Mouse (Mus musculus) layer of hippocampus, postnatal 14 days (tissue): ENCODE results near the gene Gm36176. TPM values are rescaled to one million over a fixed set of nuclear protein-coding genes. Genes with fewer than 3 reads are reported as not detected.
"Not testable (repeated sequence)": the region's sequence is repeated elsewhere in the genome, so short reads cannot be mapped to it uniquely, and the experiment has no call there.

Experiments
- DNase-seq, 2 experiments: peaks; one replicate each; pipeline ENCODE4 v3.0.0; 2021 to 2022; ENCODE audit warnings: low spot score in 2 of 2, mixed read lengths in 1 of 2
- long read RNA-seq, 2 experiments: library from polyadenylated mRNA; stranded (forward); transcript quantifications; one replicate each; pipeline ENCODE4 v2.0.0; 2021
- total RNA-seq, 2 experiments: library from RNA; stranded (reverse); gene quantifications; 2 replicates each; pipeline ENCODE4 v1.2.3; 2021

Gene Gm36176
- not detected for total RNA-seq
- long read RNA-seq, experiment 1, result 0 reads
- long read RNA-seq, experiment 2, result 0 reads

DNA sequence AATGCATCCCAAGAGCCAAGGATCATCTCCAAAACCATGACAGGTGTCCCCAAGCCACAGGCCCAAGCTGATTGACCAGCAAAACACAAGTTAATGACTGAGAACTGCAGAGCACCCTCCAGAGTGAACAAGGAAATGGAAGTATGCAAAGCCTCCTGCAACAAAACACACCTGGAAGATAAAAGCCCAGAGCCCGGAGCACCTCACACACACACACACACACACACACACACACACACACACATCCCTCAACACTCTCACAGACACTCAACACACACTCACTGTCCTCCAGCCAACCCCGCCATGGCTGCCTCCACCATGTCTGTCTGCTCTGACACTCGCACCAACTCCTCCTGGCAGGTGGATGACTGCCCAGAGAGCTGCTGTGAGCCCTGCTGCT is at the start of gene Gm36176:
TSS of gene Gm36176 (plus strand) at position 301 of the 400 bp plus-strand sequence.
- no peak for DNase-seq

DNA sequence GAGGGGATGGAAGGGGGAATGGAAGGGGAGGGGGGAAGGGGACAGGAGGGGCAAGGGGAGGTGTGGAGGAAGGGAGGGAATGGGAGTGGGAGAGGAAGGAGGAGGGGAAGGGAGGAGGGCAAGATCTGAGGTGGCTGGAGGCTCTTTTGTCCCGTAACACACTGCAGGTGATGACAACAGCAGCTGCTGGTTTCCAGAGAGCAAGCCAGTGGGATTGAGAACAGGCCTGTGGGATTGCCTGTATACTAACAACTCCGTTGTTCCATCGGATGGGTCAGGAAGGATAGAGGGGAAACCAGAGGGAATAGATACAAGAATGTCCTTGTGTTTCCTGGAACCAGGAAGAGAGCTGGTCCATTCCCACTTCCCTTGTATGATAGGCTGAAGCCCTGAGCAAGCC is 48.9 kb upstream of the Gm36176 start:
- DNase-seq, result no peak

GRCm38 (mm10) chr10:77798164-77798920 is 48.3 kb upstream of the Gm36176 start:
- DNase-seq, result not testable (repeated sequence)

DNA sequence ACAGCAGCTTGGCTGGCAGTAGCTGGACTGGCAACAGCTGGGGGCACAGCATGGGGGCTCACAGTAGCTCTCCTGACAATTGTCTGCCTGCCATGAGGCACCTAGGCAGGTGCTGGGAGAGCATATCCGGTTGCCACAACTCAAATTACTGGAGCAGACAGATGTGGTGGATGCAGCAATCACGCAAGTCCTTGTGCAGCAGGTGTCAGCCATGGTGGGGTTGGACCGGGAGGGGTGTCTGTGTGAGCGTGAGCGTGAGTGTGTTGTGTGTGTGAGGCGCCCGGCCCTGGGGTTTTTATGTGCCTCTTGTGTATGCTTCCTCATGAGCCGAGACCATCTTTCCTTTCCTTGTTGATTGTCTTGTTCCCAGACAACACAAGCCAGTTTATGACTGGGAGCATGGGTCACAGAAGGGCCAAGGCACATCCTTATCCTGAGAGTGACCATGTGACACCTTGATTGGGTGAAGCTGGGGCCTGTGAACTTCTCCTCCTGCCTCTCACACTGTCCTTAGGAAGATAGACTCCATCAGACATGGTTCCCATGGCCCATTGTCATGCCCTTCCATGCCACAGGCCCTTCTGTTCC is 47.6 kb upstream of the Gm36176 start, which contains the start of gene Gm19668:
TSS of gene Gm19668 (minus strand) at position 213 of the 588 bp plus-strand sequence.
- no peak for DNase-seq

DNA sequence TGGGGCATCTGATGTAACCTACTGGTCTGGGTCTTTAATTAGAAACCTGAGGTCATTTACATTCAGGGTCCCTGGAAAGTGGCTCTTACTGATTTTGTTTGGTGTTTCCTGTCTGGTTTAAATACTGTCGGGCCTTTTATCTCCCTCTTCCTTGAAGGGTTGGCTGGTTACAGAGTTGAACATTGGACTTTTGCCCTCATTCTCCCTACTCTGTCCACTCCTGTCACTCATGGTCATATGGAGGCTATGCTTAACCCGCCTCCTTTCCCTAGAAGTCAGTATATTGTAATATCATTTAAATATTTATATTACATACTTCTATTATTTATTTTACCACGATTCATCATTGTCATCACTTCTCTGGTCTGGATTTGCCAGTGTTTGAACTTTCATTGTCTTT is 42.5 kb upstream of the Gm36176 start:
- no peak for DNase-seq

GRCm38 (mm10) chr10:77811743-77812142 is 34.9 kb upstream of the Gm36176 start, which contains the start of gene Gm9507:
Gene Gm9507, minus strand, starts transcription at chr10:77811843.
- DNase-seq, result no peak

- DNase-seq, result no peak
These were observed 32.2 kb upstream of the Gm36176 start, which contains the start of gene Gm2696 for GRCm38 (mm10) chr10:77814382-77814781. Gene Gm2696, plus strand, starts transcription at chr10:77814682.

GRCm38 (mm10) chr10:77815514-77815913 is 31.1 kb upstream of the Gm36176 start:
- no peak for DNase-seq

- DNase-seq, result no peak
These were observed 28.1 kb upstream of the Gm36176 start for GRCm38 (mm10) chr10:77818523-77818922.

DNA sequence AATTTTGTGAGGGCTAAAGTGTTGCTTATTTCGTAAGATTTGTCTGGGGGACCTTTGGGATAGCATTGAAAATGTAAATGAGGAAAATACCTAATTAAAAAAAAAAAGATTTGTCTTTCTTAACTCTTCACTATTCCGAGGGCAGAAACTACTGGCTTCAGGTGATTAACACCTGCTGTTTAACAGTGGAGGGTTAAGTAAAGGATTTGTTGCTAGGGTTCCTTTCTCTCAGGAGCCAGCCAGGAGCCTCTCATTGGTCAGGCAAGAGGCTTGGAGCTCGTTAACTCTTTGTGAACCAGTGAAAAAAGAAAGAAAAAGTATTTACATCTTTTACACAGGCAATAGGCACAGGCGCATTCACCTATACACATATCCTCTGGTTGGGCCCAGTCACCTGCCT is 27.4 kb upstream of the Gm36176 start:
- no peak for DNase-seq

GRCm38 (mm10) chr10:77826951-77827350 is 19.7 kb upstream of the Gm36176 start, which contains the start of gene Krtap10-4:
Gene Krtap10-4, minus strand, starts transcription at chr10:77827095.
- no peak for DNase-seq

DNA sequence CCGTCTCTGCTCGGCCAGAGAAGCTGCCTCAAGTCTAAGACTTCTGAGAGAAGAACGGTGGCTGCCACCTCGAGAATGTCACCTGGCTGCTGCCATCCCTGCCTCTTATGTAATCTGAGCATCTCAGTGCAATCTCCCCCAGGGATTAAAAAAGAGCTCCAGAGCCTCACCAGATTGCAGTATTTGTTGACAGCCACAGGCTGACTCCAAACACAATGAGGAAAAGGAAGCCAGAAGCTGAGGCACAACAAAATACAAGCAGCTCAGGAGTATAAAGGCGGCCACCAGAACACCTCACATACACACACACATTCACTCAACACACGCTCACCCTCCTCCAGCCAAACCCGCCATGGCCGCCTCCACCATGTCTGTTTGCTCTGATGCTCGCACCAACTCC is 11.0 kb upstream of the Gm36176 start, which contains the start of gene Krtap10-10:
TSS of gene Krtap10-10 (plus strand) at position 301 of the 400 bp plus-strand sequence.
- DNase-seq, result no peak

GRCm38 (mm10) chr10:77839006-77839405 is 7.6 kb upstream of the Gm36176 start:
- DNase-seq, result no peak

DNA sequence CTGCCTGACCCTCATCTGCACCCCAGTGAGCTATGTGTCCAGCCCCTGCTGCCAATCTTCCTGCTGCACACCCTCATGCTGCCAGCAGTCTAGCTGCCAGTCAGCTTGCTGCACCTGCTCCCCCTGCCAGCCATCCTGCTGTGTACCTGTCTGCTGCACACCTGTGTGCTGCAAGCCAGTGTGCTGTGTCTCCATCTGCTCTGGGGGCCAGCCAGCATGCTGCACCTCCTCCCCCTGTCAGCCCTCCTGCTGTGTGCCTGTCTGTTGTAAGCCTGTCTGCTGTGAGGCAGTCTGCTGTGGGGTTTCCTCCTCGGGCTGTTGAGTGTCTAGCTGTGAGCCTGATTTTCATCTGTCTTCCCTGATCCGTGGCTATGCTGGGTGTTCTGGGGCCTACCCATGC is 358 bp downstream of the Gm36176 start:
- no peak for DNase-seq

GRCm38 (mm10) chr10:77847538-77847937 is 935 bp downstream of the Gm36176 start:
- no peak for DNase-seq

GRCm38 (mm10) chr10:77852559-77852958 is 6.0 kb downstream of the Gm36176 start, which contains the start of gene Gm10318:
Gene Gm10318, plus strand, starts transcription at chr10:77852859.
- DNase-seq, result no peak

DNA sequence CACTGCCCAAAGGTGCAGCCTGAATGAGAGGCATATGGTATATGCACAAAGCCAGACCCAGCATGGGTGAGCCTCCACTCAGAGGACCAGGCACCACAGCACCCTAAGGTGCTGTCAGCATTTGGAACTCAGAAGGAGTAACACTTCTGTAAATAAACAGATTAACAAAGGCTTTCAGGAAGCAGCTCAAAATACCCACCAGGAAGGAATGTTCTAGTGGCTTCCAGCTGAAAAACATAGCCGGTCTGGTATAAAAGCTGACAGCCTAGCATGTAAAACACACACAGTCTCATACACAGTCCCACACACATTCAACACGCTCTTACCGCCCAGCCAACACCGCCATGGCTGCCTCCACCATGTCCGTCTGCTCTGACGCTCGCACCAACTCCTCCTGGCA is 15.1 kb downstream of the Gm36176 start, which contains the start of gene Gm3285:
TSS of gene Gm3285 (plus strand) at position 301 of the 400 bp plus-strand sequence.
- DNase-seq, result no peak

GRCm38 (mm10) chr10:77864067-77864761 is 17.6 kb downstream of the Gm36176 start:
- no peak for DNase-seq

DNA sequence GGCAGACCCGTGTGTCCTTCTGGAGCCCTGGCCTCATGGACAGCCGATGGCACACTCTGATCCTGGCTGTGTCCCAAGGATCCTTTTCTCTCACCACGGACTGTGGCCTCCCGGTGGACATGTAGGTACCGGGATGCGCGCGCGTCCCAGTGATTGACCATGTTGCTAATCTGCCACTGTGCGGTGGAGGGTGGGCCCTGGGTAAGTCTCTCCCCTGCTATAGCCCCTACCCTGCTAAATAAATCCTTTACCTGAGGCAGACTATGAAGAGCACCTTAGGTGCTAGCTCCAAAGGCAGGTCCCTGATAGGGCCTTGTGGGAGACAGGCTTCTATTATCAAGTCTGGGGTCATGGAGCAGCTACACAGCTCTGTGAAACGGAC is 18.1 kb downstream of the Gm36176 start:
- no peak for DNase-seq

DNA sequence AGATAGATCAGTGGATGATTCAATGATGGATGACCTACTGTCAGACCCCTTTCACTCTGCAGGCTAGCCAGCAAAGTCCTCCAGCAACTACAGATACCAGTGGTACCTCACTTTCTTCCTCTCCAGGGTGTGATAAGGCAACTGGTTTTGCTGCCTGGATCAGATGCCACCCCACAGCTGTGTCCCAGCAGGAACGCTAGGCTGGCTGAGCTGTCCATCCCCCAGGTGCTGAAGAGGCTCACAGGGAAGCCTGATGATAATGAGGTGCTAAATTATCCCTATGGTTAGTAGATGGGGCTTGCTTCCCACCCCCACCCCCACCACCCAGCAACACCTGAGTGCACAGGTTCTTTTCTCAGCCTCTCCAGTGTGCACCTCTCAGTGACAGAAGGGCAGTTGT is 20.9 kb downstream of the Gm36176 start:
- no peak for DNase-seq

DNA sequence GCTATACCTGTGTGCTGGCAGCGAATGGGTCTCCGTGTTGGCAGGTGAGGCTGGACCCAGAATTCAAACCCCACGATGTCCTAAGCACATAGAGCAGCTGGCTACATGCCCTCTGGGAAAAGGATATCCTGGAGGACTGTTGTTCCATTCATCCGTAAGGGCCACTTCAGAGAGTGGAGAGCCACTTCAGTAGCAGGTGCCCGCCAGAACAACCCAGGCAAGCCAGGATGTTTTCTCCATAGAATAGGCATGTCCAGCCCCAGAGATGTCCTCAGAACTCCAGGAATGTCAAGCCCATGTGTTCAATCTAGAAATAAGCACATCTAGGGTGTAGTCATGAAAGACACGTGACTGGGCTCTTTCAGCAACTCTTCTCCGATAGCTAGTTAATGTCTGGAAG is 23.0 kb downstream of the Gm36176 start:
- DNase-seq, result no peak

GRCm38 (mm10) chr10:77878985-77879384 is 32.4 kb downstream of the Gm36176 start:
- DNase-seq, result peak in 1 of 2 experiments; percentile 24
